Mouse (Mus musculus) T-cell, adult 66 days (primary cell): ENCODE results near the gene Rnf123. TPM values are rescaled to one million over a fixed set of nuclear protein-coding genes. Genes with fewer than 3 reads are reported as not detected.

Experiments used
- total RNA-seq, 2 experiments: library from RNA; stranded (reverse); gene quantifications; 3 replicates in 1 of 2; 4 replicates in 1 of 2; pipeline ENCODE4 v1.2.4; 2023

Gene Rnf123
- 100 to 1,000 TPM; 181 to 188 TPM for total RNA-seq

GRCm38 (mm10) chr9:108082988-108083431 lies at the start of gene Rnf123:
Gene Rnf123 (minus strand): TSS chr9:108083346.

GRCm38 (mm10) chr9:108094184-108094941 lies 11.2 kb upstream of the Rnf123 start, which contains the start of gene Apeh:
Gene Apeh (minus strand): TSS chr9:108094606.

DNA sequence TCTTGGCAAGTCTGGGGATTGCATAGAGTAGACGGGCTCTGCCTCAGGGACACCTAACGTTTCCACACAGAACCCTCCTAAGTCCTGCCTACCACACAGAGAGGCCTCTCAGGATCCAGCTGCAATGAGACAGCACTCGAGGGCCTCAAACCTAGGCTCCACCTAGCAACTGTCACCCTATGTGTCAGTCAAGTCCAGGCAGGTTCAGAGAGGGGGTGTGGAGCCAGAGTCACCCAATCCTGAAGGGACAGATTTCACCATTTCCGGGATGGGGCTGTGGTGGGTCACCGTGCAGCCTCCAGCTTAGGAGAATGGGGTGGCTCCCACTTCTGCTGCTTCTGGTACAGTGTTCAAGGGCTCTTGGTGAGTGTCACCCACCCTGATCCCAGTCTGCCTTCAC lies 3.0 kb downstream of the Rnf123 start, which contains the start of gene Mst1:
Gene Mst1, plus strand, starts transcription at position 269 of the 400 bp plus-strand sequence.

DNA sequence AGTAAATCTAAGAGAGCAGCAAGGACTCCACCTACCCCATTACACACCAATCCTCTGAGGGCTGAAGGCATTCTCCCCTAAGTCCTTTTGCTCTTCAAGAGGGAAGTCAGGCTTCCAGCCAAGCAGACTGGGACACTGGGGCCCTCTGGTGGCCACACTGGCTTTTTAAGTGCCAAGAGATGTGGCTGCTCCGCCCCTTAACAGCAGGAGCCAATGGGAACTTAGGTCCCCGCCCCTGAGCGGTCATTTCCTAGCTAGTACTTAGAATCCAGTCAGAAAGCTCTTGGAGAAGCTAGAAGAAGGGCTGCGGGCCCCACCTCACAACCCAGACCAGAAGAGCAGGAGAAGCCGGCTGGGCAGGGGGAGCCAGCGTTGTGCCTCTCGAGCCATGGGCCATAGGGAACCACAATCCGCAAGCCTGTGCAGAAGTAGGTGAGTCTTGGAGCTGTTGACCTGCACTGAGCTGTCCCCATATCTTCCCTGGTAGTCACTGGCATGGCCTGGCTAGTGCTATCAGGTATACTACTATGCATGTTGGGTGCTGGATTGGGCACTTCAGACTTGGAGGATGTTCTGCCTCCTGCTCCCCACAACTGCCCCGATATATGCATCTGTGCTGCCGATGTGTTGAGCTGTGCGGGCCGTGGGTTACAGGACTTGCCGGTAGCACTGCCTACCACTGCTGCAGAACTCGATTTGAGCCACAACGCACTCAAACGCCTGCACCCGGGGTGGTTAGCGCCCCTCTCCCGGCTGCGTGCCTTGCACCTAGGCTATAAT lies 30.1 kb downstream of the Rnf123 start, which contains the start of gene Amigo3:
Gene Amigo3, plus strand, starts transcription at position 275 of the 780 bp plus-strand sequence.

GRCm38 (mm10) chr9:108049016-108049455 lies 34.1 kb downstream of the Rnf123 start, which contains the start of gene Gmppb:
Gene Gmppb (plus strand): TSS chr9:108049242.

DNA sequence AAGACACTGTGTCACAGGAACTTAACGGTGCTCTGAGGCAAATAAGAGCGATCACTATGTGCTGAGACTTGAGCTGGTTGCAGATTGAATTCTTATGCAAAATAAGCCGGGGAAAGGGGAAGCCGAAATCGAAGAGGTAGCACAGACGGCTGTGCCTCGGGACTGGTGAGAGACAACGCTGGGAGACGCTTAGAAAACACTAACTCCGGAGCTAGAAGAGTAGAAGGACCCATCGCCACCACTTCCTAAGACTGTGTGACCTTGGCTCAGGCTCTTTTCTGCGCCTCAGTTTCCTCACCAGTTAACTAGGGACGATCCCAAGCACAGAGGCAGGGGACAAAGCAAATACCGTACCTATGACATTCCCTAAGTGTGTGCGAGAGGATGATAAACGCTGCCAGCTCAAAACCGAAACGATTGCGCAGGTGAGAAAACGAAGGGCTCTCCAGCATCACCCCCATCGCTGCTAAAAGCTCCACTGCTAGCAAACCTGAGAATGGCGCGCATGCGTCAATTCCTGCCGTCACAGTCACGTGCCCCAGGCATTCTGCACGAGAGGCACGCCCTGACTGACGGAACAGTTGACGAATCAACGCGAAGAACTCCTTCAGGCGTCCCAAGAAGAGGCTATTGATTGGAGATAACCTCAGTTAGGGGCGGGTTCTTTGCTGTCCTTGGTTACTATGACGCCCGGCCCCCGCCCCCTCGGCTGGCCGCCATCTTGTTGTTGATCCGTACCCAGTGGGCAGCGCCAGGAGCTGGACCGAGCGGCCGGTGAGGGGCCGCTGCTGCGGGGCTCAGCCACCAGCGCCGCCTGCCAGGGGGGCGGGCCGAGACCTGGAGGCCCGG lies 81.0 kb downstream of the Rnf123 start, which contains the start of gene Ip6k1:
Gene Ip6k1, plus strand, starts transcription at position 580 of the 849 bp plus-strand sequence.

Other genes with a start within 250 kb of the Rnf123 start
- gene Rbm6, start 210.1 kb downstream of the Rnf123 start, total RNA-seq, result 100 to 1,000 TPM; 129 to 140 TPM
- gene Mon1a, start 195.2 kb downstream of the Rnf123 start, total RNA-seq, result 10 to 100 TPM; 17.0 to 19.9 TPM
- gene Mst1r, start 176.5 kb downstream of the Rnf123 start, total RNA-seq, result 1 to 10 TPM in 1 of 2 experiments, not detected in 1; 1.5 TPM
- gene Actl11, start 154.9 kb downstream of the Rnf123 start, total RNA-seq, result not detected
- gene Camkv, start 147.7 kb downstream of the Rnf123 start, total RNA-seq, result not detected
- 10 to 100 TPM in 1 of 2 experiments, 1 to 10 TPM in 1; 9.4 to 14.3 TPM for gene Traip, start 133.2 kb downstream of the Rnf123 start, total RNA-seq
- 100 to 1,000 TPM; 189 to 213 TPM for gene Uba7, start 107.8 kb downstream of the Rnf123 start, total RNA-seq
- gene Gm20661, start 100.3 kb downstream of the Rnf123 start, total RNA-seq, result under 1 TPM in 1 of 2 experiments, not detected in 1; 0.89 TPM
- gene Inka1, start 97.5 kb downstream of the Rnf123 start, total RNA-seq, result 1 to 10 TPM; 1.3 to 3.3 TPM
- gene Cdhr4, start 90.8 kb downstream of the Rnf123 start, total RNA-seq, result 1 to 10 TPM; 2.6 to 4.2 TPM
- gene Gm20662, start 87.0 kb downstream of the Rnf123 start, total RNA-seq, result under 1 TPM in 1 of 2 experiments, not detected in 1; 0.35 TPM
- gene Ip6k1, start 80.8 kb downstream of the Rnf123 start, total RNA-seq, result 100 to 1,000 TPM; 141 to 144 TPM
- 10 to 100 TPM; 18.2 to 19.6 TPM for gene Gmppb, start 34.1 kb downstream of the Rnf123 start, total RNA-seq
- gene Amigo3, start 30.2 kb downstream of the Rnf123 start, total RNA-seq, result 1 to 10 TPM; 6.5 to 7.5 TPM
- gene Mst1, start 2.9 kb downstream of the Rnf123 start, total RNA-seq, result under 1 TPM; 0.23 to 0.50 TPM
- 100 to 1,000 TPM; 105 to 120 TPM for gene Apeh, start 11.3 kb upstream of the Rnf123 start, total RNA-seq
- 1 to 10 TPM in 1 of 2 experiments, under 1 TPM in 1; 0.59 to 1.2 TPM for gene Bsn, start 107.0 kb upstream of the Rnf123 start, total RNA-seq
- gene Dag1, start 180.6 kb upstream of the Rnf123 start, total RNA-seq, result 10 to 100 TPM; 32.0 to 33.0 TPM
- gene Nicn1, start 207.1 kb upstream of the Rnf123 start, total RNA-seq, result 1 to 10 TPM; 2.9 to 3.2 TPM
- 1 to 10 TPM; 1.9 to 2.3 TPM for gene Amt, start 213.5 kb upstream of the Rnf123 start, total RNA-seq
- gene Rhoa, start 222.8 kb upstream of the Rnf123 start, total RNA-seq, result 100 to 1,000 TPM; 347 to 351 TPM
- gene Tcta, start 222.8 kb upstream of the Rnf123 start, total RNA-seq, result 10 to 100 TPM; 10.4 to 11.9 TPM